Mouse (Mus musculus) liver, embryonic 11.5 days (tissue): ENCODE measurements around the gene Prex1. TPM values are rescaled to one million over a fixed set of nuclear protein-coding genes. Genes with fewer than 3 reads are reported as not detected.
A peak's percentile ranks its signal among the peaks of the same experiment; 100 is the strongest.

ENCODE experiments used
- ATAC-seq: fragments of 200-750 bp; cut with Nextera tagmentation; replicated peaks from 2 replicates; pipeline ENCODE4 v1.8.0; 2017; ENCODE audit warnings: moderate number of reproducible peaks, mild to moderate bottlenecking, moderate TSS enrichment, moderate library complexity; ENCODE audit not compliant: low FRiP score
- DNase-seq: peaks from one replicate; pipeline ENCODE4 v3.0.0-alpha.2; 2017; ENCODE audit warnings: low spot score
- H3K27ac ChIP-seq: fragments of 300-500 bp; sonication (generic); 2 replicates; pipeline ENCODE4 v1.5.1; 2014; ENCODE audit warnings: mild to moderate bottlenecking, low read depth, low read length, control low read depth
- H3K27me3 ChIP-seq: fragments of 300-500 bp; sonication (generic); replicated peaks from 2 replicates; pipeline ENCODE4 v1.6.1; 2014; ENCODE audit warnings: low read length, mixed read lengths; ENCODE audit not compliant: control insufficient read depth, insufficient read depth
- H3K36me3 ChIP-seq: fragments of 300-500 bp; sonication (generic); 2 replicates; pipeline ENCODE4 v1.6.1; 2014; ENCODE audit warnings: mild to moderate bottlenecking, low read length, moderate library complexity, mixed read lengths; ENCODE audit not compliant: control insufficient read depth, insufficient read depth
- H3K4me1 ChIP-seq: fragments of 300-500 bp; sonication (generic); replicated peaks from 2 replicates; pipeline ENCODE4 v1.6.1; 2014; ENCODE audit warnings: low read length, mixed read lengths; ENCODE audit not compliant: control insufficient read depth, insufficient read depth
- H3K4me2 ChIP-seq: fragments of 300-500 bp; sonication (generic); 2 replicates; pipeline ENCODE4 v1.6.1; 2014; ENCODE audit warnings: mild to moderate bottlenecking, control low read depth, moderate library complexity
- H3K4me3 ChIP-seq: fragments of 300-500 bp; sonication (generic); 2 replicates; pipeline ENCODE4 v1.5.1; 2014; ENCODE audit warnings: low read depth, low read length, control low read depth
- H3K9ac ChIP-seq: fragments of 300-500 bp; sonication (generic); 2 replicates; pipeline ENCODE4 v1.6.1; 2014; ENCODE audit warnings: low read depth, low read length, control low read depth
- H3K9me3 ChIP-seq: fragments of 300-500 bp; sonication (generic); 2 replicates; pipeline ENCODE4 v1.6.1; 2016; ENCODE audit warnings: low read length, inconsistent platforms, mixed read lengths; ENCODE audit not compliant: control insufficient read depth
- WGBS: fragments of 180-500 bp; shearing (Covaris S2); extraction: QIAGEN DNeasy Blood & Tissue Kit; methylation state at CpG from one replicate; pipeline ENCODE4 v1.1.7; 2014; 5-methylcytosine and 5-hydroxymethylcytosine counted together
- polyA plus RNA-seq: library from polyadenylated mRNA; unstranded; fragments of >200 nt; fragmentation: Nextera tagmentation; extraction: Ambion mirVana; gene quantifications from 2 replicates; pipeline ENCODE4 v1.2.1, GENCODE M21; 2014

The Prex1 gene
- polyA plus RNA-seq, 1 experiment from 2014 or later = 16.1 TPM

DNA sequence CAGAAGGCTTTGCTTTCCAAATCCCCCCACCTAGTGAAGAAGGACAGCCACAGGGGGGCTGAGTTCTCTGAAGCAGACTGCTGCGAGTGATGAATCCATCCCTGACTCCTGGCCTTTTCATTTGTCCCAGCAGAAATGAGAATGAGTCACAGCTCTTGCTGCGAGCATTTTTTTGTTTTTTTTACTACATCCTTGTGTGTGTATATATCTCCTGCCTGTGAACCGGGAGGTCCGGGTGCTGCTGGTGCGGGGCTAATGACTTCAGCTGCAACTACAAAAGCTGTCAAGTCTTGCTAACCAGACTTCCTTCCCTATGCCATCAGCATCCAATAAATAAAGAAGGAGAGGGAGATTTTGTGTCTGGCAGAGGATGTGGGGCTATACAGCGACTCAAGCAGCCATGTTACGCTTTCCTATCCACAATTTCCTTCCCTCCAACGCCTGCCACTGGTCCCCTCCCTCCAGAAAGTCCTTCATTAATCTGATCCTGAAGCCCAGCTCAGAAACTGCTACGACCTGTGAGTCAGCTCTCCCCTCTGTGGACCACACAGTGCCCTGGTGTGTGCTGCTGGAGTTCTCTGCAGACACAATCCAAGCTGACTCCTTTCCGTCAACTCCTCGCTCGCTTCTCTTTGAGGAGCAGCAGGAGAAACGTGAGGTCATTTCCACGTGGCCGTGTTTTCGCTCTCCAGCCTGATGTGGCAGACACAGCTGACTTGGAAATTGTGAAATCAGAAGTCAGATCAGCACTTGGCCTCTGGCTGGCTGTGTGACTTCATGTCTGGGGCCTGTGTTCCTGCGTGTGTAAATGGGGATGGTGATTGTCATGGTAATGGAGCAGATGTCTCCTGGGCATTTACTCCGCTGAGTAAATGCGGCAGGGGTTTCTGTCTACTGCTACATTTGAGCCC lies 16.3 kb upstream of the Prex1 start:
- H3K4me3 ChIP-seq = no peak overlapping the region
- H3K4me2 ChIP-seq = no peak overlapping the region; the same call in 1 of the 2 replicates
- 42% methylated on average over 19 of the region's 19 CpGs for WGBS

GRCm38 (mm10) chr2:166729045-166729444 lies 15.4 kb upstream of the Prex1 start:
- H3K27ac ChIP-seq = no peak overlapping the region

More for the DNA sequence above, 16.3 kb upstream of the Prex1 start:
- H3K36me3 ChIP-seq = no peaks in the 10 kb centered on the region
- H3K4me1 ChIP-seq = 0 out of 2 replicates have a peak, but pooled peaks cover 10% of the 10 kb centered on the region
- no peaks in the 10 kb centered on the region for H3K9me3 ChIP-seq
- no peak overlapping the region for H3K27ac ChIP-seq
- no peak for ATAC-seq
- H3K27me3 ChIP-seq = no peaks in the 10 kb centered on the region
- no peak for DNase-seq
- no peak overlapping the region for H3K9ac ChIP-seq

GRCm38 (mm10) chr2:166728261-166728680 lies 14.6 kb upstream of the Prex1 start:
- no peak overlapping the region for H3K4me2 ChIP-seq
- DNase-seq = no peak
- no peaks in the 10 kb centered on the region for H3K36me3 ChIP-seq
- H3K27ac ChIP-seq = no peak overlapping the region
- H3K4me1 ChIP-seq = 0 out of 2 replicates have a peak, but pooled peaks cover 10% of the 10 kb centered on the region
- no peaks in the 10 kb centered on the region for H3K27me3 ChIP-seq
- peak; percentile 53 for ATAC-seq
- no peaks in the 10 kb centered on the region for H3K9me3 ChIP-seq
- H3K9ac ChIP-seq = no peak overlapping the region
- WGBS = 41% methylated on average over 3 of the region's 3 CpGs
- H3K4me3 ChIP-seq = no peak overlapping the region

More at GRCm38 (mm10) chr2:166729045-166729444, 15.4 kb upstream of the Prex1 start:
- WGBS = 74% methylated on average over 3 of the region's 3 CpGs
- no peak for ATAC-seq
- Histone ChIP-seq H3K36me3 (no peaks in the 10 kb centered on the region), H3K4me2 (no peak overlapping the region), H3K9me3 (no peaks in the 10 kb centered on the region), H3K27me3 (no peaks in the 10 kb centered on the region), H3K4me1 (0 out of 2 replicates have a peak, but pooled peaks cover 10% of the 10 kb centered on the region), H3K9ac (no peak overlapping the region), H3K4me3 (no peak overlapping the region)
- DNase-seq = no peak

DNA sequence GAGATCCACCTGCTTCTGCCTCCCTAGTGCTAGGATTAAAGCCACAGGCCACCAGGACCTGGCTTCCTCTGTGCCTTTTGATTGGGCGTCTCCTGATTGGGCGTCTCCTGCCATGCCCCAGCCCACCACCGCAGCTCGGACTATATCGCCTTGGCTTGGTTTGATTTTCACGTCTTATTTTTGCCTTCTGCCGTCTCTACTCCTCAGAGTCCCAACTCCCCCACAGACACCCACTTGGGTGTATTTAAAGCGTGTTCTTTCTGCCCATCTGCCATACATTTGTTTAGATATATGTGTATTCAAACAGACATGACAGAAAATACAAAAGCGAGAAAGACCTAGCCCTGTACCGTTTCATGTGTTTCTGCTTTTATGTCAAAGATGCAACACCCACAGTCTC lies 14.2 kb upstream of the Prex1 start:
- Histone ChIP-seq H3K9ac (no peak overlapping the region), H3K36me3 (no peaks in the 10 kb centered on the region), H3K4me1 (0 out of 2 replicates have a peak, but pooled peaks cover 10% of the 10 kb centered on the region), H3K4me3 (no peak overlapping the region), H3K27me3 (no peaks in the 10 kb centered on the region), H3K4me2 (no peak overlapping the region), H3K9me3 (no peaks in the 10 kb centered on the region), H3K27ac (no peak overlapping the region)
- DNase-seq = no peak
- whole genome bisulfite sequencing = 70% methylated on average over 10 of the region's 10 CpGs
- no peak for ATAC-seq

DNA sequence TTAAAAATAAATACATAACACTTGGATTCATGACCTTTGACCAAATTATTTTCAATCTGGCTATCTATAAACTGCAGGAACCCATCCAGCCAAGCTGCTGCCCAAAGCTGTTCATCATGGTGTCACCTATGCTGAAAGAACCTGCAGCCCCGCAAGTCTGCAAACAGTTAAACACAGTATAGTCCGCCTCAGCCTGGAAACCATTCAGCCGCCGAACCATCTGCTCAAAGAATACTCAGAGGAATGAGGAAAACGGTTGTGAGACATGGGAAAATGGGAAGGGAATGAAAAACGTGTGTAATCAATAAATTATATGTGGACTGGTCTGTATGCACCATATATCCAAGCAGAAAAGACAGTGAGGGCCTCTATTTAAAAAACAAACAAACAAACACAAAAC lies 13.3 kb upstream of the Prex1 start:
- Histone ChIP-seq H3K27me3 (no peaks in the 10 kb centered on the region), H3K4me3 (no peak overlapping the region), H3K36me3 (no peaks in the 10 kb centered on the region), H3K4me2 (no peak overlapping the region), H3K9me3 (no peaks in the 10 kb centered on the region), H3K9ac (no peak overlapping the region), H3K27ac (no peak overlapping the region), H3K4me1 (0 out of 2 replicates have a peak, but pooled peaks cover 10% of the 10 kb centered on the region)
- whole genome bisulfite sequencing = 60% methylated on average over 6 of the region's 6 CpGs
- ATAC-seq = no peak
- DNase-seq = no peak

DNA sequence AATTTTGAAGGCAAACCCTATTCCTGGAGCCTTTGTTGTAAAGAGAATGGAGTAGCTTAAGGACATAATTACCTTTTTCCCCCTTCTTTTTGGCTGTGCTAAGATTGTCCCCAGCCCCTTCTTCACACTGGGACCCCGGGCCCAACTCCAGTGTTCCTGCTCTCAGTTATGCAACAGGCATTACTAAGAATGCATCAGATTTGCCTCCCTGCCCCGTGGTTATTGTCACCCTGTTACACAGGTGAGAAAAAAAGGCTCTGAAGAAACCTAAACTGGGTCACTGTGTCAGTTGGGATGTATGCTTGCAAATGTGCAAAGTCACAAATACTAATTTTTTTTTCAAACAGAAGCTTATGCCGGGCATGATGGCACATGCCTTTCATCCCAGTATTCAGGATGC lies 6.8 kb upstream of the Prex1 start:
- Histone ChIP-seq H3K27me3 (no peaks in the 10 kb centered on the region), H3K4me2 (no peak overlapping the region), H3K36me3 (no peaks in the 10 kb centered on the region), H3K9me3 (no peaks in the 10 kb centered on the region), H3K4me1 (peaks cover 6% of the 10 kb centered on the region; the same call in 1 of the 2 replicates), H3K9ac (no peak overlapping the region), H3K4me3 (no peak overlapping the region), H3K27ac (no peak overlapping the region)
- ATAC-seq (no peak), DNase-seq (no peak)
- WGBS = 72% methylated on average over 3 of the region's 3 CpGs

DNA sequence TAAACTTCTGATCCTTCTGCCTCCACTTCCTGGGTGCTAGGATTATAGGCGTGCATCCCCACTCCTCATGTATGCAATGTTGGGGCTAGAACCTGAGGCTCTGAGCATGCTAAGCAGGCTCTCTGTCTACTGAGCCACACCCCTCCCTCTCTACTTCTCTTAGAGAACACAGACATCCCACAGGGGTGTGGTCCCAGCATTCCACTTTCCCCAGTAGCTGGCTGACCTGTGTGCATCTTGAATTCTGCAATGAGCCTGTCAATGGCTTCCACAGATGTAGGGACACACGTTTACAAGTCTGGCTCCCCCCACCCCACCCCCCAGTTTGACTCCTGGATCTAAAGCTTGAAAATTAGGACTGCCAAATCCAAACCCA lies 6.3 kb upstream of the Prex1 start:
- Histone ChIP-seq H3K9me3 (no peaks in the 10 kb centered on the region), H3K27ac (no peak overlapping the region), H3K27me3 (no peaks in the 10 kb centered on the region), H3K36me3 (no peaks in the 10 kb centered on the region), H3K4me3 (no peak overlapping the region), H3K9ac (no peak overlapping the region), H3K4me2 (no peak overlapping the region), H3K4me1 (peaks cover 6% of the 10 kb centered on the region; the same call in 1 of the 2 replicates)
- no peak for ATAC-seq
- DNase-seq = no peak
- 62% methylated on average over 2 of the region's 2 CpGs for WGBS

DNA sequence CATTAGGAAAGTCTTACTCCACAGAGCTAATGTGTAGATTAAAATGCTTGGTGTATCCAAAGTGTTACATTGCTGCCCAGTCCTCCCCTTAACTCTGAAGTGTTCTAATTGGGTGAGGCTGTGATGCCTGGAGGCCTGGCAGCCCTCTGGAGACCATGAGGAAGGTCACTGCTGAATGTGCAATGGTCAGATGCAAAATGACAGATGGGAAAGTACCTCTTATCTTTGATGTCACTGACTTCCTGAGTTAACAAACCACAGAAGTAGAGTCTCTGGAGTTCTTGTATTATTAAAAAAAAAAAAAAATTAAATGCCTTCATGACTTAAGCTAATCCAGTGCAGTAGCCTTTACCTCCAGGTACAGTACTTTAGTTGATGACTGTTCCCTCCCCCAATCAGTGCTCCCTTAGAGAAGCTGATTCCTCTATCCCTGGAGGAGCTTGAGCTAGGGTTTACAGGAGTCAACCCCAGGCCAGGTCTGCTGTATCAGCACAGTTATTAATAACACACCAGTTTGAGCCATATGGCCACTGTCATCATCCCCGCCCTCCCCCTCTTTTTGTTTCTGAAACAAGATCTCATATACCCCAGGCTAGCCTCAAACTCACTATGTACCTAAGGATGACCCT lies 5.8 kb upstream of the Prex1 start:
- no peak overlapping the region for H3K4me2 ChIP-seq
- H3K4me3 ChIP-seq = no peak overlapping the region
- H3K27me3 ChIP-seq = no peaks in the 10 kb centered on the region
- H3K9me3 ChIP-seq = no peaks in the 10 kb centered on the region
- 88% methylated on average over 1 of the region's 1 CpGs for WGBS
- no peak overlapping the region for H3K27ac ChIP-seq
- DNase-seq (no peak), ATAC-seq (no peak)
- no peaks in the 10 kb centered on the region for H3K36me3 ChIP-seq
- H3K4me1 ChIP-seq = peaks cover 11% of the 10 kb centered on the region; the same call in 1 of the 2 replicates
- no peak overlapping the region for H3K9ac ChIP-seq
